ENCODE assay signal across 17 mouse cellular contexts in genomic region chr11:64267547-64267946, GRCm38 (mm10).
DNase-seq lines count a peak whose midpoint lies in the region; ATAC-seq and TF ChIP-seq lines count a peak whose summit lies in the region.
"Had no signal": no experiment of that assay in that cellular context is flagged by ENCODE, and none has a peak within 500 bp of the region (broad histone marks: within the 10 kb centered on the region; RNA-seq: fewer than 3 reads in every experiment).

No protein-coding gene starts in this region.

- H3K4me3 ChIP-seq in lung, postnatal 0 days (ENCODE audit: low read depth, low read length): no peak overlapping the region
- H3K4me3 ChIP-seq in liver, postnatal 0 days (ENCODE audit: low read depth, low read length): no peak overlapping the region
- H3K4me3 ChIP-seq: embryonic facial prominence, embryonic 12.5 days had no signal

- no peak for TF ChIP-seq CTCF in lung, postnatal 0 days (IDR thresholded peaks at IDR 0.05)
- TF ChIP-seq CTCF in brain, embryonic 14.5 days (IDR thresholded peaks at IDR 0.05; ENCODE audit: borderline replicate concordance, extremely low read depth, insufficient read depth, insufficient read length): no peak
- no peak for TF ChIP-seq CTCF in liver, postnatal 0 days (IDR thresholded peaks at IDR 0.05; ENCODE audit: low read depth)

- H3K9ac ChIP-seq in lung, postnatal 0 days (replicated peaks; ENCODE audit: low read depth): no peak overlapping the region
- no peak overlapping the region for H3K9ac ChIP-seq in liver, postnatal 0 days (replicated peaks)
- H3K9ac ChIP-seq: embryonic facial prominence, embryonic 12.5 days; forebrain, postnatal 0 days; liver, embryonic 14.5 days had no signal

- H3K4me1 ChIP-seq in lung, postnatal 0 days (ENCODE audit: insufficient read depth, low read depth, low read length): no peaks in the 10 kb centered on the region; the same call in 1 of the 2 replicates
- H3K4me1 ChIP-seq in liver, postnatal 0 days (ENCODE audit: insufficient read depth): no peaks in the 10 kb centered on the region
- H3K4me1 ChIP-seq: embryonic facial prominence, embryonic 12.5 days had no signal

- H3K9me3 ChIP-seq in lung, postnatal 0 days (ENCODE audit: low read length): no peaks in the 10 kb centered on the region
- no peaks in the 10 kb centered on the region for H3K9me3 ChIP-seq in liver, postnatal 0 days (ENCODE audit: low read length)

- DNase-seq in lung, postnatal 0 days (ENCODE audit: low spot score): peak; percentile 14
- no peak for DNase-seq in lung, postnatal 10 days
- DNase-seq in Muller cell, postnatal 12 days (ENCODE audit: inconsistent ontology term): peak; percentile 78
- peak; percentile 35 for DNase-seq in brain, embryonic 14.5 days (ENCODE audit: low read depth)
- DNase-seq in cerebellum, postnatal 14 days: peak; percentile 84 to 85
- no peak for DNase-seq in liver, postnatal 0 days
- no peak for DNase-seq in thymus, postnatal 0 days (ENCODE audit: low spot score)
- DNase-seq: forebrain, postnatal 0 days; heart, adult 11 months; heart, postnatal 4 days; kidney, adult 9 months; kidney, postnatal 4 days had no signal

- no peaks in the 10 kb centered on the region for H3K36me3 ChIP-seq in lung, postnatal 0 days (ENCODE audit: insufficient read depth, low read length)
- no peaks in the 10 kb centered on the region for H3K36me3 ChIP-seq in liver, postnatal 0 days (replicated peaks; ENCODE audit: insufficient read depth, low read length)
- H3K36me3 ChIP-seq: embryonic facial prominence, embryonic 12.5 days had no signal

- no peak for TF ChIP-seq POLR2A in brain, embryonic 14.5 days (IDR thresholded peaks at IDR 0.05; ENCODE audit: borderline replicate concordance, extremely low read depth, insufficient read depth, insufficient read length, poor library complexity, severe bottlenecking)

- TF ChIP-seq EP300 in lung, postnatal 0 days (IDR thresholded peaks at IDR 0.05): no peak
- TF ChIP-seq EP300 in liver, postnatal 0 days (IDR thresholded peaks at IDR 0.05; ENCODE audit: low read depth): no peak

- no peak; the same call in 1 of the 2 replicates for ATAC-seq in lung, postnatal 0 days
- ATAC-seq in liver, postnatal 0 days: no peak
- ATAC-seq: forebrain, postnatal 0 days; inflammation-experienced regulatory T-cells, adult 6 months had no signal

- H3K27me3 ChIP-seq in lung, postnatal 0 days (replicated peaks; ENCODE audit: insufficient read depth, low read length): no peaks in the 10 kb centered on the region
- no peaks in the 10 kb centered on the region for H3K27me3 ChIP-seq in liver, postnatal 0 days (ENCODE audit: insufficient read depth, low read length)

- no peak overlapping the region for H3K4me2 ChIP-seq in lung, postnatal 0 days (replicated peaks; ENCODE audit: low read depth, low read length)
- H3K4me2 ChIP-seq in liver, postnatal 0 days (ENCODE audit: low read depth, low read length): no peak overlapping the region
- H3K4me2 ChIP-seq: embryonic facial prominence, embryonic 12.5 days; midbrain, embryonic 11.5 days had no signal

- no peak overlapping the region for H3K27ac ChIP-seq in lung, postnatal 0 days (ENCODE audit: low read length)
- H3K27ac ChIP-seq in liver, postnatal 0 days (ENCODE audit: low read depth): no peak overlapping the region
- H3K27ac ChIP-seq: embryonic facial prominence, embryonic 12.5 days; liver, embryonic 14.5 days; macrophage had no signal

- 45% methylated on average over 5 of the region's 5 CpGs for WGBS in lung, postnatal 0 days
- WGBS in liver, postnatal 0 days (ENCODE audit: insufficient replicate concordance): 78% methylated on average over 5 of the region's 5 CpGs

Comparison
In these comparisons a context has a peak if more than half of its experiments do, and no peak if none do; other contexts are left out.
1. DNase-seq: peak in lung, postnatal 0 days (single experiment), Muller cell, postnatal 12 days (single experiment), brain, embryonic 14.5 days (single experiment) and cerebellum, postnatal 14 days (2 of 2); none in lung, postnatal 10 days (single experiment), liver, postnatal 0 days (single experiment) and thymus, postnatal 0 days (single experiment).